Mouse (Mus musculus) heart, postnatal 0 days (tissue): ENCODE data around the gene Mlxipl.

ENCODE experiments used
- CTCF ChIP-seq: IDR thresholded peaks from 2 replicates; pipeline ENCODE4 v1.5.1; 2016; ENCODE audit warnings: antibody characterized with exemption, control low read depth, low read depth
- EP300 ChIP-seq: IDR thresholded peaks from 2 replicates; pipeline ENCODE4 v1.6.1; 2016; ENCODE audit warnings: antibody characterized with exemption, low read depth

- no peak for TF ChIP-seq CTCF
- TF ChIP-seq EP300, result no peak
Observed at GRCm38 (mm10) chr5:135109017-135109416, 19.3 kb downstream of the Mlxipl start.
